Mouse (Mus musculus): ENCODE data around the gene Setmar. TPM values are rescaled to one million over a fixed set of nuclear protein-coding genes. Genes with fewer than 3 reads are reported as not detected.
"Not testable (repeated sequence)": the region's sequence is repeated elsewhere in the genome, so short reads cannot be mapped to it uniquely, and the experiment has no call there.

The Setmar gene
- polyA plus RNA-seq (2012; fragmentation: generic; extraction: Trizol) = 1.7 TPM

DNA sequence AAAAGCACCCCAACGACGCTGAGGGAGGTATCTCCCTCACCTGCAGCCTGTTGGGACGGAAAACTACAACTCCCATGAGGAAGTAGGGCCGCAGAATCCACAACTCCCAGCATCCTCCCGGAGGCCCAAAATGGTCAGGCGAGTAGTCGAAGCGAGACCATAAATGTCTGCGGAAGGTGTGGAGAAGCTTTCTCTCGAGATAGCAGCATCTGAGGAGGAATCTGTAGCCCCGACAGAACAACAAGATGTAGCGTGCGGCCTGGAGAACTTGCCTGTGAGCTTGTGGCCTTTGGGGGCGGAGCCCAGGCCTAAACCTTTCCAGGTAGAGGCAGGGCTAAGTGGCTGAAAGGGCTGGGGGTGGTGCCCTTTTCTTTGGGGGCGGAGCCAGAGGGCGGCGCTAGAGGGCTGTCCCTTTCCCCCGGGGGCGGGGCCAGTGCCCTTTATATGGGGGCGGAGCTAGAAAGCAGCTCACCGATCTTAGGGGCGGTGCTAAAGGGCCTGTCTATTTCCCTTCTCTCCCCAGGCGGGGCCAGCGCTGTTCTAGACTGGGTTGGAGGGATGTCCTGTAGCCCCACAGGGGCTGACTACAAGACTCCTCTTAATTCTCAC is at the start of gene Setmar:
Gene Setmar (plus strand): TSS at position 128 of the 609 bp plus-strand sequence.
- TF ChIP-seq CEBPB (IDR thresholded peaks at IDR 0.05; ENCODE audit: insufficient read depth, poor library complexity, severe bottlenecking) (no peak), USF1 (IDR thresholded peaks at IDR 0.05; ENCODE audit: low read depth) (no peak), POLR2A (IDR thresholded peaks at IDR 0.05; ENCODE audit: insufficient read length, low read depth) (no peak), SRF (IDR thresholded peaks at IDR 0.05; ENCODE audit: control insufficient read depth, insufficient read length, low read depth) (peak; percentile 59)
- Histone ChIP-seq H3K4me3 (peak within 1 kb of the TSS; percentile 38), H3K36me3 (ENCODE audit: control insufficient read depth, insufficient read depth) (no peaks in the 10 kb centered on the region), H3K27me3 (ENCODE audit: control insufficient read depth, insufficient read depth, insufficient read length) (no peaks in the 10 kb centered on the region), H3K4me2 (ENCODE audit: low read depth) (peak within 1 kb of the TSS; percentile 74), H3K79me2 (ENCODE audit: control insufficient read depth, insufficient read depth) (no peaks in the 10 kb centered on the region), H3ac (ENCODE audit: control insufficient read depth, insufficient read length) (no peak within 1 kb of the TSS)

- H3K4me3 ChIP-seq = no peak overlapping the region
- no peak for TF ChIP-seq TCF12 (IDR thresholded peaks at IDR 0.05; ENCODE audit: insufficient read depth, poor library complexity, severe bottlenecking)
- no peak for TF ChIP-seq USF1 (IDR thresholded peaks at IDR 0.05; ENCODE audit: low read depth)
- no peak for TF ChIP-seq MYOG (IDR thresholded peaks at IDR 0.05; ENCODE audit: control insufficient read depth in 1 of 3, insufficient read depth in 1 of 3, insufficient read length in 2 of 3, low read depth in 2 of 3)
- no peak for TF ChIP-seq MAX (IDR thresholded peaks at IDR 0.05; ENCODE audit: low read depth)
- no peak for TF ChIP-seq E2F4 (IDR thresholded peaks at IDR 0.05; ENCODE audit: insufficient read depth)
- TF ChIP-seq POLR2AphosphoS2 (IDR thresholded peaks at IDR 0.05; ENCODE audit: insufficient read length, low read depth) = no peak
- TF ChIP-seq MYOD1 (IDR thresholded peaks at IDR 0.05; ENCODE audit: control insufficient read depth in 1 of 3, insufficient read length in 2 of 3, low read depth in 2 of 3) = no peak
- no peak for TF ChIP-seq TCF3 (IDR thresholded peaks at IDR 0.05; ENCODE audit: insufficient read length, low read depth)
- no peak for TF ChIP-seq POLR2A (IDR thresholded peaks at IDR 0.05; ENCODE audit: insufficient read length, low read depth)
- no peak for TF ChIP-seq CEBPB (IDR thresholded peaks at IDR 0.05; ENCODE audit: insufficient read depth, poor library complexity, severe bottlenecking)
- TF ChIP-seq SRF (IDR thresholded peaks at IDR 0.05; ENCODE audit: control insufficient read depth, insufficient read length, low read depth) = no peak
- no peak for TF ChIP-seq REST (IDR thresholded peaks at IDR 0.05; ENCODE audit: insufficient read depth, insufficient read length)
- no peak overlapping the region for H3ac ChIP-seq (ENCODE audit: control insufficient read depth, insufficient read length)
- H3K36me3 ChIP-seq (ENCODE audit: control insufficient read depth, insufficient read depth) = no peaks in the 10 kb centered on the region
- H3K79me2 ChIP-seq (ENCODE audit: control insufficient read depth, insufficient read depth) = no peaks in the 10 kb centered on the region
- H3K4me2 ChIP-seq (ENCODE audit: low read depth) = no peak overlapping the region
- no peaks in the 10 kb centered on the region for H3K27me3 ChIP-seq (ENCODE audit: control insufficient read depth, insufficient read depth, insufficient read length)
Observed at GRCm38 (mm10) chr6:108021646-108022045, 43.2 kb upstream of the Setmar start.

DNA sequence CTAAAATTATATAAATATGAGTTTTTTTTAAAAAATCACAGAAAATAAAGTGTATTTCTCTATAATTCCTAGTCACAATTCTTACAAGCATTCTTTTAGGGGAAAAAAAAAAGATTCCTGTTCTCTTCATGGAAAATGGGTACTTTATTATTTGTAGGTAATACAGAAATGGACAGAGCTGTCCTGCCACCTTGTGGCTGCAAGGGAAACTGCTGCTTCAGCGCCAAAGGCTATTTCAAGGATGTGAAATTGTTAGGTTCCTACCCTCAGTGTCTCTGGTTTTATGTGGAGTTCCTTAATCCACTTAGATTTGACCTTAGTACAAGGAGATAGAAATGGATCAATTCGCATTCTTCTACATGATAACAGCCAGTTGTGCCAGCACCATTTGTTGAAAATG is 9.8 kb upstream of the Setmar start:
- H3ac ChIP-seq (ENCODE audit: control insufficient read depth, insufficient read length); H3K27me3 ChIP-seq (ENCODE audit: control insufficient read depth, insufficient read depth, insufficient read length); H3K4me2 ChIP-seq (ENCODE audit: low read depth); H3K4me3 ChIP-seq; H3K79me2 ChIP-seq (ENCODE audit: control insufficient read depth, insufficient read depth); H3K36me3 ChIP-seq (ENCODE audit: control insufficient read depth, insufficient read depth): not testable (repeated sequence)

DNA sequence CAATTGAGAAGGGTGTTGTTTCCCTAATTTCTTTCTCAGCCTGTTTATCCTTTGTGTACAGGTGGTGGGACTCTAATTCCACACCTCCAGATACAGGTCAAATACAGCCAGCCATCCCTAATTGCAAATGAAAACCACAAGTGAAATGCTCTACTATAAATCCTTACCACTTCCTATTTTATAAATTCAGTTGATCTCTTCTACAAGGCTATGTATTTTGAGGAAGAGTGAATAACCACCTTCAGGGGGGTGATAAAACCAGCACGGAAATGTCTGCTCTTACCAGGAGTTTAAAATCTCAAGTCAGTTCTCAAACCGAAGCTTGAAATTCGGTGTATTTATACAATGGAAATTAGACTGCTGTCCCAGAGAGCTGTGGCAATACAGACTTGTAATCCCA is 8.9 kb upstream of the Setmar start:
- H3ac ChIP-seq (ENCODE audit: control insufficient read depth, insufficient read length) = no peak overlapping the region
- no peaks in the 10 kb centered on the region for H3K36me3 ChIP-seq (ENCODE audit: control insufficient read depth, insufficient read depth)
- TF ChIP-seq E2F4 (IDR thresholded peaks at IDR 0.05; ENCODE audit: insufficient read depth) (no peak), TCF12 (IDR thresholded peaks at IDR 0.05; ENCODE audit: insufficient read depth, poor library complexity, severe bottlenecking) (no peak), MYOD1 (IDR thresholded peaks at IDR 0.05; ENCODE audit: control insufficient read depth in 1 of 3, insufficient read length in 2 of 3, low read depth in 2 of 3) (no peak), POLR2A (IDR thresholded peaks at IDR 0.05; ENCODE audit: insufficient read length, low read depth) (no peak), POLR2AphosphoS2 (IDR thresholded peaks at IDR 0.05; ENCODE audit: insufficient read length, low read depth) (no peak), MAX (IDR thresholded peaks at IDR 0.05; ENCODE audit: low read depth) (no peak), MYOG (IDR thresholded peaks at IDR 0.05; ENCODE audit: control insufficient read depth in 1 of 3, insufficient read depth in 1 of 3, insufficient read length in 2 of 3, low read depth in 2 of 3) (no peak), USF1 (IDR thresholded peaks at IDR 0.05; ENCODE audit: low read depth) (no peak), TCF3 (IDR thresholded peaks at IDR 0.05; ENCODE audit: insufficient read length, low read depth) (no peak), CEBPB (IDR thresholded peaks at IDR 0.05; ENCODE audit: insufficient read depth, poor library complexity, severe bottlenecking) (no peak), SRF (IDR thresholded peaks at IDR 0.05; ENCODE audit: control insufficient read depth, insufficient read length, low read depth) (no peak), REST (IDR thresholded peaks at IDR 0.05; ENCODE audit: insufficient read depth, insufficient read length) (no peak)
- H3K27me3 ChIP-seq (ENCODE audit: control insufficient read depth, insufficient read depth, insufficient read length) = no peaks in the 10 kb centered on the region
- H3K4me2 ChIP-seq (ENCODE audit: low read depth) = no peak overlapping the region
- no peaks in the 10 kb centered on the region for H3K79me2 ChIP-seq (ENCODE audit: control insufficient read depth, insufficient read depth)
- H3K4me3 ChIP-seq = no peak overlapping the region

DNA sequence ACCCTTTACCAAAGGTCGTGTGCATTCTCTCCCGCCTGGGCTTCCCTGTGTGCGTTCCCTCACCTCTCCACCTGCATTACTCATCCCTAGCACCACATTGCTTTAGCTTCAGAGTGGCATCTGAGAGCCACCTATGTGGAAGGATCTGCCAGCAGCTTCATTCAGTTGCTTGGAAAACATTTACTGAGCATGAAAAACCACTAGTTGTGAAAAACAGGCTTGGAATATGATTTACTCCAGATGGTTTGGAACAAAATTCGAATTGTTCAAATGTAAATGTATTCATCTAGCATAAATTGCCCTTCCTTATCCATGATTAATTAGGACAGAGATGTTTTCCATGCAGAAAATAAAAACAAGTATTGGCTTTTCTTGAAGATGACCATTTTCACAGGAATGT is 7.5 kb upstream of the Setmar start:
- Histone ChIP-seq H3K36me3 (ENCODE audit: control insufficient read depth, insufficient read depth) (no peaks in the 10 kb centered on the region), H3K4me3 (no peak overlapping the region), H3ac (ENCODE audit: control insufficient read depth, insufficient read length) (no peak overlapping the region), H3K79me2 (ENCODE audit: control insufficient read depth, insufficient read depth) (no peaks in the 10 kb centered on the region), H3K4me2 (ENCODE audit: low read depth) (no peak overlapping the region), H3K27me3 (ENCODE audit: control insufficient read depth, insufficient read depth, insufficient read length) (no peaks in the 10 kb centered on the region)
- TF ChIP-seq TCF12 (IDR thresholded peaks at IDR 0.05; ENCODE audit: insufficient read depth, poor library complexity, severe bottlenecking) (no peak), POLR2A (IDR thresholded peaks at IDR 0.05; ENCODE audit: insufficient read length, low read depth) (no peak), CEBPB (IDR thresholded peaks at IDR 0.05; ENCODE audit: insufficient read depth, poor library complexity, severe bottlenecking) (no peak), MAX (IDR thresholded peaks at IDR 0.05; ENCODE audit: low read depth) (no peak), MYOG (IDR thresholded peaks at IDR 0.05; ENCODE audit: control insufficient read depth in 1 of 3, insufficient read depth in 1 of 3, insufficient read length in 2 of 3, low read depth in 2 of 3) (no peak), MYOD1 (IDR thresholded peaks at IDR 0.05; ENCODE audit: control insufficient read depth in 1 of 3, insufficient read length in 2 of 3, low read depth in 2 of 3) (no peak), USF1 (IDR thresholded peaks at IDR 0.05; ENCODE audit: low read depth) (no peak), POLR2AphosphoS2 (IDR thresholded peaks at IDR 0.05; ENCODE audit: insufficient read length, low read depth) (no peak), TCF3 (IDR thresholded peaks at IDR 0.05; ENCODE audit: insufficient read length, low read depth) (no peak), E2F4 (IDR thresholded peaks at IDR 0.05; ENCODE audit: insufficient read depth) (no peak), SRF (IDR thresholded peaks at IDR 0.05; ENCODE audit: control insufficient read depth, insufficient read length, low read depth) (no peak), REST (IDR thresholded peaks at IDR 0.05; ENCODE audit: insufficient read depth, insufficient read length) (no peak)
